Mouse (Mus musculus) midbrain, embryonic 10.5 days (tissue): ENCODE data around the gene Lhfpl2. TPM values are rescaled to one million over a fixed set of nuclear protein-coding genes. Genes with fewer than 3 reads are reported as not detected.

ENCODE experiments used
- DNase-seq: peaks from one replicate; pipeline ENCODE4 v3.0.0-alpha.2; 2017; ENCODE audit warnings: low spot score
- H3K27ac ChIP-seq: fragments of 300-500 bp; sonication (generic); replicated peaks from 2 replicates; pipeline ENCODE4 v1.5.1; 2016; ENCODE audit warnings: mild to moderate bottlenecking
- H3K27me3 ChIP-seq: fragments of 300-500 bp; sonication (generic); 2 replicates; pipeline ENCODE4 v1.6.1; 2016; ENCODE audit warnings: low read depth, mild to moderate bottlenecking; ENCODE audit not compliant: poor library complexity, severe bottlenecking
- H3K36me3 ChIP-seq: fragments of 300-500 bp; sonication (generic); 2 replicates; pipeline ENCODE4 v1.6.1; 2016; ENCODE audit warnings: mild to moderate bottlenecking, moderate library complexity
- H3K4me1 ChIP-seq: fragments of 300-500 bp; sonication (generic); 2 replicates; pipeline ENCODE4 v1.6.1; 2016
- H3K4me3 ChIP-seq: fragments of 300-500 bp; sonication (generic); 2 replicates; pipeline ENCODE4 v1.5.1; 2016; ENCODE audit warnings: mild to moderate bottlenecking, moderate library complexity
- H3K9me3 ChIP-seq: fragments of 300-500 bp; sonication (generic); replicated peaks from 2 replicates; pipeline ENCODE4 v1.6.1; 2016; ENCODE audit warnings: mild to moderate bottlenecking
- WGBS: fragments of 180-500 bp; shearing (Covaris S2); methylation state at CpG from one replicate; pipeline ENCODE4 v1.1.7; 2016; 5-methylcytosine and 5-hydroxymethylcytosine counted together
- polyA plus RNA-seq: library from polyadenylated mRNA; unstranded; fragments of >200 nt; fragmentation: Nextera tagmentation; extraction: Ambion mirVana; gene quantifications from 2 replicates; pipeline ENCODE4 v1.2.1, GENCODE M21; 2016

The Lhfpl2 gene
- polyA plus RNA-seq, 1 experiment from 2014 or later: 18.0 TPM

- H3K4me1 ChIP-seq: peaks cover 81% of the 10 kb centered on the region
- no peak overlapping the region for H3K4me3 ChIP-seq
- H3K36me3 ChIP-seq: peaks cover 8% of the 10 kb centered on the region; the same call in 1 of the 2 replicates
- 81% methylated on average over 3 of the region's 3 CpGs for WGBS
- no peaks in the 10 kb centered on the region for H3K9me3 ChIP-seq
- no peak overlapping the region for H3K27ac ChIP-seq
- peaks cover 92% of the 10 kb centered on the region for H3K27me3 ChIP-seq
- DNase-seq: no peak
These were observed 12.7 kb downstream of the Lhfpl2 start for GRCm38 (mm10) chr13:94070308-94070619.

GRCm38 (mm10) chr13:94070927-94071326 lies 13.3 kb downstream of the Lhfpl2 start:
- WGBS: 92% methylated on average over 3 of the region's 3 CpGs
- H3K27ac ChIP-seq: no peak overlapping the region
- H3K36me3 ChIP-seq: peaks cover 8% of the 10 kb centered on the region; the same call in 1 of the 2 replicates
- H3K9me3 ChIP-seq: no peaks in the 10 kb centered on the region
- H3K4me3 ChIP-seq: no peak overlapping the region
- DNase-seq: no peak
- H3K4me1 ChIP-seq: peaks cover 79% of the 10 kb centered on the region
- H3K27me3 ChIP-seq: peaks cover 92% of the 10 kb centered on the region

GRCm38 (mm10) chr13:94073046-94073715 lies 15.6 kb downstream of the Lhfpl2 start:
- no peak overlapping the region; the same call in 1 of the 2 replicates for H3K27ac ChIP-seq
- H3K4me1 ChIP-seq: peaks cover 83% of the 10 kb centered on the region
- no peaks in the 10 kb centered on the region for H3K9me3 ChIP-seq
- DNase-seq: no peak
- H3K36me3 ChIP-seq: peaks cover 8% of the 10 kb centered on the region; the same call in 1 of the 2 replicates
- WGBS: 78% methylated on average over 9 of the region's 9 CpGs
- peaks cover 83% of the 10 kb centered on the region for H3K27me3 ChIP-seq
- no peak overlapping the region for H3K4me3 ChIP-seq

- H3K27ac ChIP-seq: no peak overlapping the region
- peaks cover 78% of the 10 kb centered on the region for H3K4me1 ChIP-seq
- peaks cover 83% of the 10 kb centered on the region for H3K27me3 ChIP-seq
- no peak for DNase-seq
- H3K9me3 ChIP-seq: no peaks in the 10 kb centered on the region
- 67% methylated on average over 5 of the region's 5 CpGs for WGBS
- peaks cover 8% of the 10 kb centered on the region; the same call in 1 of the 2 replicates for H3K36me3 ChIP-seq
- H3K4me3 ChIP-seq: no peak overlapping the region
These were observed 16.1 kb downstream of the Lhfpl2 start for GRCm38 (mm10) chr13:94073716-94074115.

GRCm38 (mm10) chr13:94075181-94075580 lies 17.6 kb downstream of the Lhfpl2 start:
- H3K4me3 ChIP-seq: no peak overlapping the region
- no peak for DNase-seq
- peaks cover 63% of the 10 kb centered on the region for H3K4me1 ChIP-seq
- no peaks in the 10 kb centered on the region for H3K9me3 ChIP-seq
- no peak overlapping the region for H3K27ac ChIP-seq
- peaks cover 91% of the 10 kb centered on the region for H3K27me3 ChIP-seq
- WGBS: 78% methylated on average over 1 of the region's 1 CpGs
- H3K36me3 ChIP-seq: peaks cover 12% of the 10 kb centered on the region; the same call in 1 of the 2 replicates

GRCm38 (mm10) chr13:94077136-94078018 lies 19.8 kb downstream of the Lhfpl2 start:
- DNase-seq: peak; percentile 48
- WGBS: 46% methylated on average over 14 of the region's 14 CpGs

GRCm38 (mm10) chr13:94083196-94083595 lies 25.6 kb downstream of the Lhfpl2 start:
- Histone ChIP-seq H3K36me3 (peaks cover 11% of the 10 kb centered on the region; the same call in 1 of the 2 replicates), H3K27me3 (peaks cover 30% of the 10 kb centered on the region)
- 63% methylated on average over 8 of the region's 8 CpGs for WGBS

More at GRCm38 (mm10) chr13:94077136-94078018, 19.8 kb downstream of the Lhfpl2 start:
- Histone ChIP-seq H3K27ac (peak overlapping the region; percentile 69), H3K27me3 (peaks cover 76% of the 10 kb centered on the region), H3K36me3 (0 out of 2 replicates have a peak, but pooled peaks cover 5% of the 10 kb centered on the region), H3K9me3 (no peaks in the 10 kb centered on the region), H3K4me1 (peaks cover 51% of the 10 kb centered on the region), H3K4me3 (no peak overlapping the region)

GRCm38 (mm10) chr13:94084220-94085126 lies 26.9 kb downstream of the Lhfpl2 start:
- Histone ChIP-seq H3K4me3 (no peak overlapping the region), H3K4me1 (peaks cover 13% of the 10 kb centered on the region; the same call in 1 of the 2 replicates), H3K27ac (no peak overlapping the region), H3K36me3 (peaks cover 13% of the 10 kb centered on the region; the same call in 1 of the 2 replicates), H3K27me3 (peaks cover 17% of the 10 kb centered on the region), H3K9me3 (no peaks in the 10 kb centered on the region)
- 88% methylated on average over 15 of the region's 15 CpGs for WGBS
- DNase-seq: no peak

More at GRCm38 (mm10) chr13:94083196-94083595, 25.6 kb downstream of the Lhfpl2 start:
- Histone ChIP-seq H3K4me1 (0 out of 2 replicates have a peak, but pooled peaks cover 5% of the 10 kb centered on the region), H3K9me3 (no peaks in the 10 kb centered on the region), H3K4me3 (no peak overlapping the region), H3K27ac (no peak overlapping the region)
- no peak for DNase-seq

GRCm38 (mm10) chr13:94086090-94086808 lies 28.7 kb downstream of the Lhfpl2 start:
- Histone ChIP-seq H3K36me3 (peaks cover 9% of the 10 kb centered on the region; the same call in 1 of the 2 replicates), H3K9me3 (no peaks in the 10 kb centered on the region), H3K27ac (no peak overlapping the region), H3K4me3 (no peak overlapping the region), H3K4me1 (peaks cover 30% of the 10 kb centered on the region), H3K27me3 (peaks cover 17% of the 10 kb centered on the region; the same call in 1 of the 2 replicates)
- DNase-seq: no peak
- 94% methylated on average over 12 of the region's 12 CpGs for WGBS

GRCm38 (mm10) chr13:94087061-94087460 lies 29.5 kb downstream of the Lhfpl2 start:
- Histone ChIP-seq H3K36me3 (peaks cover 9% of the 10 kb centered on the region; the same call in 1 of the 2 replicates), H3K27ac (no peak overlapping the region), H3K9me3 (no peaks in the 10 kb centered on the region), H3K27me3 (peaks cover 13% of the 10 kb centered on the region; the same call in 1 of the 2 replicates), H3K4me1 (peaks cover 39% of the 10 kb centered on the region), H3K4me3 (no peak overlapping the region)
- DNase-seq: no peak
- WGBS: 90% methylated on average over 9 of the region's 9 CpGs

GRCm38 (mm10) chr13:94088788-94089187 lies 31.2 kb downstream of the Lhfpl2 start:
- H3K4me1 ChIP-seq: peaks cover 39% of the 10 kb centered on the region
- no peak for DNase-seq
- H3K27ac ChIP-seq: no peak overlapping the region
- no peak overlapping the region for H3K4me3 ChIP-seq
- WGBS: 91% methylated on average over 9 of the region's 9 CpGs
- H3K9me3 ChIP-seq: no peaks in the 10 kb centered on the region
- peaks cover 9% of the 10 kb centered on the region; the same call in 1 of the 2 replicates for H3K36me3 ChIP-seq
- peaks cover 23% of the 10 kb centered on the region for H3K27me3 ChIP-seq
